23 mouse cellular contexts compared by ENCODE assay signal in genomic region chr7:133923994-133924393, GRCm38 (mm10).
DNase-seq lines count a peak whose midpoint lies in the region; ATAC-seq and TF ChIP-seq lines count a peak whose summit lies in the region.
"Had no signal": no experiment of that assay in that cellular context is flagged by ENCODE, and none has a peak within 500 bp of the region (broad histone marks: within the 10 kb centered on the region; RNA-seq: fewer than 3 reads in every experiment).

No protein-coding gene starts in this region.

- peaks cover 11% of the 10 kb centered on the region for H3K4me1 ChIP-seq in intestine, embryonic 14.5 days (replicated peaks; ENCODE audit: control insufficient read depth, insufficient read depth, low read length)
- no peaks in the 10 kb centered on the region for H3K4me1 ChIP-seq in intestine, postnatal 0 days (replicated peaks; ENCODE audit: control insufficient read depth, insufficient read depth, low read length)
- peaks cover 5% of the 10 kb centered on the region; the same call in 1 of the 2 replicates for H3K4me1 ChIP-seq in stomach, embryonic 16.5 days (ENCODE audit: control insufficient read depth, insufficient read depth, low read length)
- no peaks in the 10 kb centered on the region for H3K4me1 ChIP-seq in stomach, postnatal 0 days (replicated peaks; ENCODE audit: control insufficient read depth, insufficient read depth)
- no peaks in the 10 kb centered on the region for H3K4me1 ChIP-seq in liver, embryonic 16.5 days (ENCODE audit: control insufficient read depth, low read depth, low read length)
- H3K4me1 ChIP-seq: embryonic facial prominence, embryonic 10.5 days; limb, embryonic 10.5 days had no signal

- peak overlapping the region; percentile 34; the same call in 1 of the 2 replicates for H3K27ac ChIP-seq in intestine, embryonic 14.5 days (ENCODE audit: low read depth)
- no peak overlapping the region for H3K27ac ChIP-seq in intestine, postnatal 0 days (ENCODE audit: low read depth, low read length)
- H3K27ac ChIP-seq in stomach, embryonic 16.5 days (ENCODE audit: low read length), result no peak overlapping the region; the same call in 1 of the 2 replicates
- no peak overlapping the region for H3K27ac ChIP-seq in stomach, postnatal 0 days (replicated peaks)
- H3K27ac ChIP-seq in liver, embryonic 16.5 days (ENCODE audit: low read length), result no peak overlapping the region
- H3K27ac ChIP-seq: embryonic facial prominence, embryonic 10.5 days; hindbrain, embryonic 10.5 days; hindbrain, postnatal 0 days; limb, embryonic 10.5 days had no signal

- 0 out of 2 replicates have a peak, but pooled peaks have one; percentile 53 for ATAC-seq in intestine, embryonic 14.5 days (replicated peaks; ENCODE audit: low FRiP score, low TSS enrichment, low read depth)
- ATAC-seq in intestine, postnatal 0 days, result no peak
- peak; percentile 57; the same call in 1 of the 2 replicates for ATAC-seq in stomach, embryonic 16.5 days (ENCODE audit: insufficient read depth, low FRiP score)
- ATAC-seq in stomach, postnatal 0 days (ENCODE audit: low FRiP score, low TSS enrichment), result no peak
- peak; percentile 27; the same call in 1 of the 2 replicates for ATAC-seq in liver, embryonic 16.5 days (ENCODE audit: low read depth)
- ATAC-seq in monocyte, adult 5-6 weeks (replicated peaks; ENCODE audit: insufficient number of reproducible peaks, low FRiP score, low TSS enrichment, poor library complexity, severe bottlenecking), result no peak
- ATAC-seq: forebrain, embryonic 14.5 days; hindbrain, postnatal 0 days; midbrain, embryonic 16.5 days had no signal

- WGBS in intestine, embryonic 14.5 days, result 28% methylated on average over 6 of the region's 6 CpGs
- WGBS in intestine, postnatal 0 days, result 22% methylated on average over 6 of the region's 6 CpGs
- 29% methylated on average over 6 of the region's 6 CpGs for whole genome bisulfite sequencing in stomach, embryonic 16.5 days
- WGBS in stomach, postnatal 0 days, result 32% methylated on average over 6 of the region's 6 CpGs
- 44% methylated on average over 6 of the region's 6 CpGs for WGBS in liver, embryonic 16.5 days (ENCODE audit: insufficient replicate concordance)

- no peak overlapping the region for H3K4me3 ChIP-seq in intestine, embryonic 14.5 days (ENCODE audit: low read depth, low read length)
- H3K4me3 ChIP-seq in intestine, postnatal 0 days (ENCODE audit: low read depth, low read length), result no peak overlapping the region
- no peak overlapping the region for H3K4me3 ChIP-seq in stomach, embryonic 16.5 days (replicated peaks; ENCODE audit: low read length)
- no peak overlapping the region for H3K4me3 ChIP-seq in stomach, postnatal 0 days (ENCODE audit: low read depth, low read length)
- H3K4me3 ChIP-seq in liver, embryonic 16.5 days (ENCODE audit: low read depth, low read length), result no peak overlapping the region
- H3K4me3 ChIP-seq: embryonic facial prominence, embryonic 10.5 days; hindbrain, embryonic 10.5 days; limb, embryonic 10.5 days had no signal

- no peak for DNase-seq in intestine, embryonic 14.5 days (ENCODE audit: low spot score)
- DNase-seq in stomach, postnatal 0 days (ENCODE audit: low spot score), result no peak
- no peak for DNase-seq in gastrocnemius, postnatal 36 days
- DNase-seq in heart, postnatal 25 days (ENCODE audit: low spot score), result no peak
- DNase-seq: adrenal gland, postnatal 25 days; cerebellum, adult 2 months; gastrocnemius, postnatal 25 days; kidney, adult 9 months; kidney, postnatal 25 days; lung, embryonic 14.5 days; right cerebral cortex, postnatal 4 days; thymus, postnatal 14 days had no signal

- no peak overlapping the region for H3K4me2 ChIP-seq in intestine, embryonic 14.5 days (ENCODE audit: low read length)
- H3K4me2 ChIP-seq in intestine, postnatal 0 days (replicated peaks; ENCODE audit: low read depth), result no peak overlapping the region
- H3K4me2 ChIP-seq in stomach, embryonic 16.5 days (ENCODE audit: low read depth, low read length), result no peak overlapping the region
- no peak overlapping the region for H3K4me2 ChIP-seq in stomach, postnatal 0 days (replicated peaks; ENCODE audit: low read depth)
- no peak overlapping the region for H3K4me2 ChIP-seq in liver, embryonic 16.5 days (ENCODE audit: low read depth, low read length)
- H3K4me2 ChIP-seq: lung, embryonic 14.5 days had no signal

- 0 out of 2 replicates have a peak, but pooled peaks cover 3% of the 10 kb centered on the region for H3K27me3 ChIP-seq in intestine, embryonic 14.5 days (replicated peaks; ENCODE audit: control insufficient read depth, insufficient read depth, low read length)
- H3K27me3 ChIP-seq in intestine, postnatal 0 days (replicated peaks; ENCODE audit: control insufficient read depth, insufficient read depth, low read length), result no peaks in the 10 kb centered on the region
- H3K27me3 ChIP-seq in stomach, embryonic 16.5 days (ENCODE audit: control insufficient read depth, insufficient read depth, low read length), result no peaks in the 10 kb centered on the region; the same call in 1 of the 2 replicates
- H3K27me3 ChIP-seq in stomach, postnatal 0 days (ENCODE audit: control insufficient read depth, insufficient read depth, low read length), result no peaks in the 10 kb centered on the region
- H3K27me3 ChIP-seq in liver, embryonic 16.5 days (ENCODE audit: control insufficient read depth, insufficient read depth, low read depth, low read length), result no peaks in the 10 kb centered on the region

- intact Hi-C loops in gastrocnemius, postnatal 36 days (cut with DNase I), result no loop called here
- intact Hi-C loops in heart, postnatal 25 days (cut with DNase I), result no loop called here

- H3K9ac ChIP-seq in intestine, embryonic 14.5 days (ENCODE audit: low read length), result no peak overlapping the region
- no peak overlapping the region for H3K9ac ChIP-seq in intestine, postnatal 0 days (ENCODE audit: low read depth, low read length)
- no peak overlapping the region for H3K9ac ChIP-seq in stomach, embryonic 16.5 days (ENCODE audit: low read length)
- H3K9ac ChIP-seq in stomach, postnatal 0 days (ENCODE audit: low read length), result no peak overlapping the region
- no peak overlapping the region for H3K9ac ChIP-seq in liver, embryonic 16.5 days (ENCODE audit: low read depth, low read length)
- H3K9ac ChIP-seq: lung, embryonic 14.5 days had no signal

- TF ChIP-seq CTCF in intestine, postnatal 0 days (IDR thresholded peaks at IDR 0.05; ENCODE audit: low read depth), result no peak
- no peak for TF ChIP-seq CTCF in stomach, postnatal 0 days (IDR thresholded peaks at IDR 0.05; ENCODE audit: low read depth)

- H3K36me3 ChIP-seq in intestine, embryonic 14.5 days (ENCODE audit: control insufficient read depth, insufficient read depth, low read length), result no peaks in the 10 kb centered on the region
- H3K36me3 ChIP-seq in intestine, postnatal 0 days (ENCODE audit: control insufficient read depth, insufficient read depth), result no peaks in the 10 kb centered on the region
- no peaks in the 10 kb centered on the region for H3K36me3 ChIP-seq in stomach, embryonic 16.5 days (ENCODE audit: control insufficient read depth, insufficient read depth, low read length)
- no peaks in the 10 kb centered on the region for H3K36me3 ChIP-seq in stomach, postnatal 0 days (ENCODE audit: control insufficient read depth, insufficient read depth, low read length)
- no peaks in the 10 kb centered on the region for H3K36me3 ChIP-seq in liver, embryonic 16.5 days (ENCODE audit: control insufficient read depth, insufficient read depth)
- H3K36me3 ChIP-seq: embryonic facial prominence, embryonic 10.5 days; G1E; hindbrain, embryonic 10.5 days; limb, embryonic 10.5 days had no signal

- TF ChIP-seq EP300 in stomach, postnatal 0 days (optimal IDR thresholded peaks at IDR 0.05), result no peak

- no peaks in the 10 kb centered on the region for H3K9me3 ChIP-seq in intestine, embryonic 14.5 days (ENCODE audit: control insufficient read depth, low read length)
- no peaks in the 10 kb centered on the region for H3K9me3 ChIP-seq in intestine, postnatal 0 days (ENCODE audit: control insufficient read depth)
- no peaks in the 10 kb centered on the region for H3K9me3 ChIP-seq in stomach, embryonic 16.5 days (replicated peaks; ENCODE audit: control insufficient read depth, low read length)
- no peaks in the 10 kb centered on the region for H3K9me3 ChIP-seq in stomach, postnatal 0 days (ENCODE audit: control insufficient read depth, low read length)
- no peaks in the 10 kb centered on the region for H3K9me3 ChIP-seq in liver, embryonic 16.5 days (replicated peaks; ENCODE audit: control insufficient read depth, low read length)
- H3K9me3 ChIP-seq: embryonic facial prominence, embryonic 10.5 days; hindbrain, embryonic 10.5 days; limb, embryonic 10.5 days had no signal

Comparison
In these comparisons a context has a peak if more than half of its experiments do, and no peak if none do; other contexts are left out.
1. ATAC-seq: peak in intestine, embryonic 14.5 days (single experiment), stomach, embryonic 16.5 days (single experiment) and liver, embryonic 16.5 days (single experiment); none in intestine, postnatal 0 days (single experiment), stomach, postnatal 0 days (single experiment) and monocyte, adult 5-6 weeks (single experiment).